Mouse (Mus musculus): ENCODE results near the gene Phyhd1. TPM values are rescaled to one million over a fixed set of nuclear protein-coding genes. Genes with fewer than 3 reads are reported as not detected.

Gene Phyhd1
- total RNA-seq (2017), result 1.2 to 4.2 TPM (median 1.2 TPM) in 3 replicates

- ATAC-seq (replicated peaks; ENCODE audit: insufficient number of reproducible peaks, low FRiP score, low TSS enrichment, poor library complexity, severe bottlenecking), result no peak
Measured at GRCm38 (mm10) chr2:30265767-30266253, at the start of gene Phyhd1. Gene Phyhd1 (plus strand): TSS chr2:30266203.

GRCm38 (mm10) chr2:30216293-30216692 is 49.7 kb upstream of the Phyhd1 start:
- no peak for ATAC-seq (replicated peaks; ENCODE audit: insufficient number of reproducible peaks, low FRiP score, low TSS enrichment, poor library complexity, severe bottlenecking)

GRCm38 (mm10) chr2:30235593-30235992 is 30.4 kb upstream of the Phyhd1 start:
- ATAC-seq (replicated peaks; ENCODE audit: insufficient number of reproducible peaks, low FRiP score, low TSS enrichment, poor library complexity, severe bottlenecking), result no peak

- no peak for ATAC-seq (replicated peaks; ENCODE audit: insufficient number of reproducible peaks, low FRiP score, low TSS enrichment, poor library complexity, severe bottlenecking)
Measured at GRCm38 (mm10) chr2:30236426-30237198, 29.4 kb upstream of the Phyhd1 start.

GRCm38 (mm10) chr2:30237199-30237880 is 28.7 kb upstream of the Phyhd1 start, which contains the start of gene Lrrc8a:
Gene Lrrc8a (plus strand): TSS chr2:30237715.
- peak; percentile 93 for ATAC-seq (replicated peaks; ENCODE audit: insufficient number of reproducible peaks, low FRiP score, low TSS enrichment, poor library complexity, severe bottlenecking)

GRCm38 (mm10) chr2:30237881-30238280 is 28.1 kb upstream of the Phyhd1 start:
- ATAC-seq (replicated peaks; ENCODE audit: insufficient number of reproducible peaks, low FRiP score, low TSS enrichment, poor library complexity, severe bottlenecking), result no peak

- no peak for ATAC-seq (replicated peaks; ENCODE audit: insufficient number of reproducible peaks, low FRiP score, low TSS enrichment, poor library complexity, severe bottlenecking)
Measured at GRCm38 (mm10) chr2:30238906-30239465, 27.0 kb upstream of the Phyhd1 start.

GRCm38 (mm10) chr2:30239777-30240176 is 26.2 kb upstream of the Phyhd1 start:
- ATAC-seq (replicated peaks; ENCODE audit: insufficient number of reproducible peaks, low FRiP score, low TSS enrichment, poor library complexity, severe bottlenecking), result no peak

- no peak for ATAC-seq (replicated peaks; ENCODE audit: insufficient number of reproducible peaks, low FRiP score, low TSS enrichment, poor library complexity, severe bottlenecking)
Measured at GRCm38 (mm10) chr2:30240267-30240666, 25.7 kb upstream of the Phyhd1 start, which contains the start of gene Gm28035. Gene Gm28035 (plus strand): TSS chr2:30240567.

GRCm38 (mm10) chr2:30242509-30242908 is 23.5 kb upstream of the Phyhd1 start:
- ATAC-seq (replicated peaks; ENCODE audit: insufficient number of reproducible peaks, low FRiP score, low TSS enrichment, poor library complexity, severe bottlenecking), result no peak

- ATAC-seq (replicated peaks; ENCODE audit: insufficient number of reproducible peaks, low FRiP score, low TSS enrichment, poor library complexity, severe bottlenecking), result no peak
Measured at GRCm38 (mm10) chr2:30243391-30243790, 22.6 kb upstream of the Phyhd1 start.

GRCm38 (mm10) chr2:30244595-30245178 is 21.3 kb upstream of the Phyhd1 start:
- ATAC-seq (replicated peaks; ENCODE audit: insufficient number of reproducible peaks, low FRiP score, low TSS enrichment, poor library complexity, severe bottlenecking), result no peak

- ATAC-seq (replicated peaks; ENCODE audit: insufficient number of reproducible peaks, low FRiP score, low TSS enrichment, poor library complexity, severe bottlenecking), result no peak
Measured at GRCm38 (mm10) chr2:30247036-30247435, 19.0 kb upstream of the Phyhd1 start.

- no peak for ATAC-seq (replicated peaks; ENCODE audit: insufficient number of reproducible peaks, low FRiP score, low TSS enrichment, poor library complexity, severe bottlenecking)
Measured at GRCm38 (mm10) chr2:30247681-30248080, 18.3 kb upstream of the Phyhd1 start.

- ATAC-seq (replicated peaks; ENCODE audit: insufficient number of reproducible peaks, low FRiP score, low TSS enrichment, poor library complexity, severe bottlenecking), result no peak
Measured at GRCm38 (mm10) chr2:30249182-30249581, 16.8 kb upstream of the Phyhd1 start.

- no peak for ATAC-seq (replicated peaks; ENCODE audit: insufficient number of reproducible peaks, low FRiP score, low TSS enrichment, poor library complexity, severe bottlenecking)
Measured at GRCm38 (mm10) chr2:30250166-30251128, 15.6 kb upstream of the Phyhd1 start.

GRCm38 (mm10) chr2:30251417-30252104 is 14.4 kb upstream of the Phyhd1 start:
- ATAC-seq (replicated peaks; ENCODE audit: insufficient number of reproducible peaks, low FRiP score, low TSS enrichment, poor library complexity, severe bottlenecking), result peak; percentile 33; the same call in 1 of the 2 replicates
